15 mouse cellular contexts compared by ENCODE assay signal in the genomic region with DNA sequence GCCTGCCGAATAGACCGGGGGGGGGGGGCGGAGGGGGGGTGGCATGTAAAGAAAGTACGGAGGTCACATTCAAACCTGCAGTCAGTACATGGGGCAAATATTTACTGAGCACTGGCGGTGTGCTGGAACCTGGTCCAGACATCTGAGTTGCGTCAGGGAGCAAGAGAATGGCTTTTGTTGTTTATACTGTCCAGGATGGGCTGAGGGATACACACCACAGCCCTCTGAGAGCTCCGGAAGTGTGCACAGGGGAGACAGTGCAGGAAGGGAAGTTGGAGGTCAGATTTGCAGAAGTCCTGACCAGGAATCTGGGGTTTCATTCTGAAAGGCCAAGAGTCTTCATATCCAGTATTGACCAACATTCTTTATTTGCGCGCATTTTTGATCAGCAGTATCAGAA. TPM values are rescaled to one million over a fixed set of nuclear protein-coding genes. Genes with fewer than 3 reads are reported as not detected.
A peak's percentile ranks its signal among the peaks of the same experiment; 100 is the strongest.
DNase-seq lines count a peak whose midpoint lies in the region; ATAC-seq and TF ChIP-seq lines count a peak whose summit lies in the region.
"Had no signal": no experiment of that assay in that cellular context is flagged by ENCODE, and none has a peak within 500 bp of the region (broad histone marks: within the 10 kb centered on the region; RNA-seq: fewer than 3 reads in every experiment).

No protein-coding gene starts in this region.

- TF ChIP-seq EP300 in liver, postnatal 0 days (IDR thresholded peaks at IDR 0.05; ENCODE audit: low read depth), result peak; percentile 70

- DNase-seq in heart, embryonic 10.5 days (ENCODE audit: low spot score), result no peak
- DNase-seq in heart, postnatal 25 days (ENCODE audit: low spot score), result no peak
- peak; percentile 68 for DNase-seq in liver, postnatal 0 days
- no peak for DNase-seq in T-cell, adult 2 months (ENCODE audit: low spot score)
- no peak for DNase-seq in adrenal gland, adult 18-20 months (ENCODE audit: low spot score in 2 of 2)
- DNase-seq: cerebellum, adult 11 months; gastrocnemius, postnatal 36 days; kidney, postnatal 25 days had no signal

- 0 out of 2 replicates have a peak overlapping the region, but pooled peaks have one; percentile 10 for H3K27ac ChIP-seq in heart, embryonic 10.5 days
- H3K27ac ChIP-seq in liver, postnatal 0 days (ENCODE audit: low read depth), result peak overlapping the region; percentile 93
- no peak overlapping the region for H3K27ac ChIP-seq in neural tube, embryonic 15.5 days (replicated peaks)
- H3K27ac ChIP-seq: hindbrain, embryonic 15.5 days; neural tube, embryonic 12.5 days had no signal

- H3K4me2 ChIP-seq in liver, postnatal 0 days (ENCODE audit: low read depth, low read length), result 0 out of 2 replicates have a peak overlapping the region, but pooled peaks have one; percentile 1
- H3K4me2 ChIP-seq in neural tube, embryonic 15.5 days, result no peak overlapping the region
- H3K4me2 ChIP-seq: hindbrain, embryonic 15.5 days; neural tube, embryonic 12.5 days had no signal

- H3K36me3 ChIP-seq in heart, embryonic 10.5 days, result no peaks in the 10 kb centered on the region
- no peaks in the 10 kb centered on the region for H3K36me3 ChIP-seq in liver, postnatal 0 days (replicated peaks; ENCODE audit: insufficient read depth, low read length)
- H3K36me3 ChIP-seq in neural tube, embryonic 15.5 days, result no peaks in the 10 kb centered on the region
- H3K36me3 ChIP-seq: hindbrain, embryonic 15.5 days; neural tube, embryonic 12.5 days had no signal

- peak; percentile 30 to 38; a peak in 3 of 4 replicates for ATAC-seq in hematopoietic stem cell, adult 5-6 weeks (replicated peaks in 1 of 2; ENCODE audit: insufficient read depth in 1 of 2, low FRiP score in 2 of 2, low TSS enrichment in 1 of 2, low read depth in 1 of 2, poor library complexity in 2 of 2, severe bottlenecking in 2 of 2)
- peak; percentile 89 for ATAC-seq in liver, postnatal 0 days
- peak; percentile 64 for ATAC-seq in monocyte, adult 5-6 weeks (replicated peaks; ENCODE audit: insufficient number of reproducible peaks, low FRiP score, low TSS enrichment, poor library complexity, severe bottlenecking)
- ATAC-seq in neural tube, embryonic 15.5 days (ENCODE audit: low FRiP score), result no peak

- 65% methylated on average over 9 of the region's 9 CpGs for WGBS in heart, embryonic 10.5 days
- WGBS in liver, postnatal 0 days (ENCODE audit: insufficient replicate concordance), result 16% methylated on average over 9 of the region's 9 CpGs
- 83% methylated on average over 9 of the region's 9 CpGs for whole genome bisulfite sequencing in neural tube, embryonic 15.5 days

- peaks cover 8% of the 10 kb centered on the region; the same call in 1 of the 2 replicates for H3K27me3 ChIP-seq in heart, embryonic 10.5 days (ENCODE audit: insufficient read depth, poor library complexity, severe bottlenecking)
- H3K27me3 ChIP-seq in liver, postnatal 0 days (ENCODE audit: insufficient read depth, low read length), result no peaks in the 10 kb centered on the region
- no peaks in the 10 kb centered on the region for H3K27me3 ChIP-seq in neural tube, embryonic 15.5 days (replicated peaks)
- H3K27me3 ChIP-seq: hindbrain, embryonic 15.5 days; neural tube, embryonic 12.5 days had no signal

- H3K9ac ChIP-seq in liver, postnatal 0 days (replicated peaks), result no peak overlapping the region
- no peak overlapping the region for H3K9ac ChIP-seq in neural tube, embryonic 15.5 days (replicated peaks)
- H3K9ac ChIP-seq: hindbrain, embryonic 15.5 days; neural tube, embryonic 12.5 days had no signal

- TF ChIP-seq CTCF in liver, postnatal 0 days (IDR thresholded peaks at IDR 0.05; ENCODE audit: low read depth), result no peak

- H3K9me3 ChIP-seq in heart, embryonic 10.5 days, result no peaks in the 10 kb centered on the region
- no peaks in the 10 kb centered on the region for H3K9me3 ChIP-seq in liver, postnatal 0 days (ENCODE audit: low read length)
- no peaks in the 10 kb centered on the region for H3K9me3 ChIP-seq in neural tube, embryonic 15.5 days (replicated peaks)
- H3K9me3 ChIP-seq: hindbrain, embryonic 15.5 days; neural tube, embryonic 12.5 days had no signal

- H3K4me3 ChIP-seq in heart, embryonic 10.5 days, result no peak overlapping the region
- no peak overlapping the region for H3K4me3 ChIP-seq in liver, postnatal 0 days (ENCODE audit: low read depth, low read length)
- no peak overlapping the region for H3K4me3 ChIP-seq in neural tube, embryonic 15.5 days (replicated peaks)
- H3K4me3 ChIP-seq: hindbrain, embryonic 15.5 days; neural tube, embryonic 12.5 days had no signal

- intact Hi-C loops in heart, postnatal 25 days (cut with DNase I), result no loop called here

- H3K4me1 ChIP-seq in heart, embryonic 10.5 days, result peaks cover 36% of the 10 kb centered on the region
- H3K4me1 ChIP-seq in liver, postnatal 0 days (ENCODE audit: insufficient read depth), result peaks cover 18% of the 10 kb centered on the region
- H3K4me1 ChIP-seq in neural tube, embryonic 15.5 days, result no peaks in the 10 kb centered on the region
- H3K4me1 ChIP-seq: hindbrain, embryonic 15.5 days; neural tube, embryonic 12.5 days had no signal

RNA-seq across cellular contexts. Expression of a gene that starts 4.7 kb away (rescaled TPM):
- polyA plus RNA-seq in heart, embryonic 10.5 days (2016; fragmentation: Nextera tagmentation; extraction: Ambion mirVana), result 0.07 and 0.39 TPM in 2 replicates
- under 1 TPM in 1 of 2 experiments, not detected in 1; 0.06 TPM for total RNA-seq in heart, postnatal 25 days (2021)
- not detected in 2 replicates for total RNA-seq in hematopoietic stem cell, adult 5-6 weeks (2017)
- polyA plus RNA-seq in liver, postnatal 0 days (2015; fragmentation: Nextera tagmentation; extraction: Ambion mirVana), result 8.1 and 13.0 TPM in 2 replicates
- total RNA-seq in monocyte, adult 5-6 weeks (2017), result 0.19 TPM in 1 of 3 replicates, not detected in the others
- polyA plus RNA-seq in neural tube, embryonic 15.5 days (2015; fragmentation: Nextera tagmentation; extraction: Ambion mirVana), result 0.05 TPM in 1 of 2 replicates, not detected in the other
- total RNA-seq in adrenal gland, adult 18-20 months (2021), result under 1 TPM; 0.19 to 0.30 TPM
- total RNA-seq: left cerebral cortex, postnatal 10 days; MEL had no signal
- polyA plus RNA-seq: hindbrain, embryonic 15.5 days had no signal

RNA-seq across cellular contexts. Expression of a gene that starts 16.9 kb away (rescaled TPM):
- polyA plus RNA-seq in heart, embryonic 10.5 days (2016; fragmentation: Nextera tagmentation; extraction: Ambion mirVana), result 9.3 and 12.2 TPM in 2 replicates
- 1 to 10 TPM; 2.2 to 2.4 TPM for total RNA-seq in heart, postnatal 25 days (2021)
- total RNA-seq in hematopoietic stem cell, adult 5-6 weeks (2017), result 0.25 TPM in 1 of 2 replicates, not detected in the other
- polyA plus RNA-seq in liver, postnatal 0 days (2015; fragmentation: Nextera tagmentation; extraction: Ambion mirVana), result 1.2 and 1.5 TPM in 2 replicates
- not detected in 3 replicates for total RNA-seq in monocyte, adult 5-6 weeks (2017)
- polyA plus RNA-seq in neural tube, embryonic 15.5 days (2015; fragmentation: Nextera tagmentation; extraction: Ambion mirVana), result 7.2 and 7.4 TPM in 2 replicates
- total RNA-seq in adrenal gland, adult 18-20 months (2021), result 1 to 10 TPM; 4.8 to 5.0 TPM
- total RNA-seq: MEL had no signal

RNA-seq across cellular contexts. Expression of a gene that starts 36.4 kb away (rescaled TPM):
- polyA plus RNA-seq in heart, embryonic 10.5 days (2016; fragmentation: Nextera tagmentation; extraction: Ambion mirVana), result 0.23 and 0.60 TPM in 2 replicates
- not detected for total RNA-seq in heart, postnatal 25 days (2021)
- not detected in 2 replicates for total RNA-seq in hematopoietic stem cell, adult 5-6 weeks (2017)
- not detected in 2 replicates for polyA plus RNA-seq in liver, postnatal 0 days (2015; fragmentation: Nextera tagmentation; extraction: Ambion mirVana)
- not detected in 3 replicates for total RNA-seq in monocyte, adult 5-6 weeks (2017)
- polyA plus RNA-seq in neural tube, embryonic 15.5 days (2015; fragmentation: Nextera tagmentation; extraction: Ambion mirVana), result 3.8 and 4.7 TPM in 2 replicates
- not detected for total RNA-seq in adrenal gland, adult 18-20 months (2021)
- total RNA-seq: gastrocnemius, postnatal 36 days; MEL had no signal
